ENCODE assay signal across 10 mouse cellular contexts in genomic region chr11:95402658-95403101, GRCm38 (mm10). TPM values are rescaled to one million over a fixed set of nuclear protein-coding genes. Genes with fewer than 3 reads are reported as not detected.
DNase-seq lines count a peak whose midpoint lies in the region; ATAC-seq and TF ChIP-seq lines count a peak whose summit lies in the region.
"Had no signal": no experiment of that assay in that cellular context is flagged by ENCODE, and none has a peak within 500 bp of the region (broad histone marks: within the 10 kb centered on the region; RNA-seq: fewer than 3 reads in every experiment).

No protein-coding gene starts in this region.

- H3K27me3 ChIP-seq in forebrain, postnatal 0 days (ENCODE audit: insufficient read depth, low read length): no peaks in the 10 kb centered on the region
- no peaks in the 10 kb centered on the region for H3K27me3 ChIP-seq in forebrain, embryonic 14.5 days (replicated peaks; ENCODE audit: control insufficient read depth, insufficient read depth, low read length)
- H3K27me3 ChIP-seq in heart, embryonic 11.5 days (ENCODE audit: control insufficient read depth, insufficient read depth, low read length): no peaks in the 10 kb centered on the region
- H3K27me3 ChIP-seq in liver, embryonic 12.5 days (replicated peaks): peaks cover 54% of the 10 kb centered on the region
- H3K27me3 ChIP-seq: neural tube, embryonic 12.5 days had no signal

- H3K27ac ChIP-seq in forebrain, postnatal 0 days (ENCODE audit: low read depth, low read length): 0 out of 2 replicates have a peak overlapping the region, but pooled peaks have one; percentile 9
- no peak overlapping the region for H3K27ac ChIP-seq in forebrain, embryonic 14.5 days (ENCODE audit: low read depth, low read length)
- peak overlapping the region; percentile 67 for H3K27ac ChIP-seq in heart, embryonic 11.5 days (ENCODE audit: low read depth, low read length)
- H3K27ac ChIP-seq in liver, embryonic 12.5 days: no peak overlapping the region
- H3K27ac ChIP-seq: neural tube, embryonic 12.5 days had no signal

- no peak overlapping the region for H3K4me3 ChIP-seq in forebrain, postnatal 0 days (ENCODE audit: low read depth, low read length)
- no peak overlapping the region for H3K4me3 ChIP-seq in forebrain, embryonic 14.5 days (ENCODE audit: low read depth, low read length)
- no peak overlapping the region for H3K4me3 ChIP-seq in heart, embryonic 11.5 days (ENCODE audit: low read depth, low read length)
- no peak overlapping the region for H3K4me3 ChIP-seq in liver, embryonic 12.5 days
- H3K4me3 ChIP-seq: neural tube, embryonic 12.5 days had no signal

- ATAC-seq in forebrain, postnatal 0 days: no peak
- ATAC-seq in forebrain, embryonic 14.5 days: no peak
- ATAC-seq in heart, embryonic 11.5 days (replicated peaks; ENCODE audit: insufficient number of reproducible peaks, low FRiP score, low TSS enrichment): no peak
- ATAC-seq in liver, embryonic 12.5 days: no peak
- ATAC-seq: liver, postnatal 0 days had no signal

- 31% methylated on average over 8 of the region's 8 CpGs for WGBS in forebrain, postnatal 0 days
- WGBS in forebrain, embryonic 14.5 days: 28% methylated on average over 8 of the region's 8 CpGs
- 8% methylated on average over 8 of the region's 8 CpGs for WGBS in heart, embryonic 11.5 days (ENCODE audit: insufficient replicate concordance)
- WGBS in liver, embryonic 12.5 days (ENCODE audit: insufficient replicate concordance): 30% methylated on average over 8 of the region's 8 CpGs

- H3K9me3 ChIP-seq in forebrain, postnatal 0 days (ENCODE audit: low read length): no peaks in the 10 kb centered on the region
- H3K9me3 ChIP-seq in forebrain, embryonic 14.5 days (replicated peaks; ENCODE audit: control insufficient read depth, low read length): no peaks in the 10 kb centered on the region
- no peaks in the 10 kb centered on the region for H3K9me3 ChIP-seq in heart, embryonic 11.5 days (replicated peaks; ENCODE audit: control insufficient read depth, low read length)
- no peaks in the 10 kb centered on the region for H3K9me3 ChIP-seq in liver, embryonic 12.5 days (replicated peaks)
- H3K9me3 ChIP-seq: neural tube, embryonic 12.5 days had no signal

- H3K4me1 ChIP-seq in forebrain, postnatal 0 days (ENCODE audit: insufficient read depth): no peaks in the 10 kb centered on the region
- no peaks in the 10 kb centered on the region for H3K4me1 ChIP-seq in forebrain, embryonic 14.5 days (ENCODE audit: control insufficient read depth, insufficient read depth, low read length)
- peaks cover 14% of the 10 kb centered on the region for H3K4me1 ChIP-seq in heart, embryonic 11.5 days (ENCODE audit: control insufficient read depth, insufficient read depth, low read length)
- H3K4me1 ChIP-seq in liver, embryonic 12.5 days: no peaks in the 10 kb centered on the region
- H3K4me1 ChIP-seq: neural tube, embryonic 12.5 days had no signal

- H3K4me2 ChIP-seq in forebrain, postnatal 0 days (ENCODE audit: low read depth): no peak overlapping the region
- no peak overlapping the region for H3K4me2 ChIP-seq in forebrain, embryonic 14.5 days (ENCODE audit: low read length)
- peak overlapping the region; percentile 34; the same call in 1 of the 2 replicates for H3K4me2 ChIP-seq in heart, embryonic 11.5 days
- H3K4me2 ChIP-seq in liver, embryonic 12.5 days: no peak overlapping the region
- H3K4me2 ChIP-seq: neural tube, embryonic 12.5 days had no signal

- H3K9ac ChIP-seq in forebrain, postnatal 0 days: no peak overlapping the region
- H3K9ac ChIP-seq in forebrain, embryonic 14.5 days (ENCODE audit: low read length): no peak overlapping the region
- H3K9ac ChIP-seq in heart, embryonic 11.5 days (ENCODE audit: low read depth, low read length): no peak overlapping the region
- H3K9ac ChIP-seq in liver, embryonic 12.5 days: no peak overlapping the region
- H3K9ac ChIP-seq: liver, postnatal 0 days; neural tube, embryonic 12.5 days had no signal

- no peaks in the 10 kb centered on the region for H3K36me3 ChIP-seq in forebrain, postnatal 0 days (ENCODE audit: insufficient read depth)
- no peaks in the 10 kb centered on the region for H3K36me3 ChIP-seq in forebrain, embryonic 14.5 days (ENCODE audit: control insufficient read depth, insufficient read depth, low read length)
- no peaks in the 10 kb centered on the region for H3K36me3 ChIP-seq in heart, embryonic 11.5 days (ENCODE audit: control insufficient read depth, insufficient read depth, low read length)
- H3K36me3 ChIP-seq in liver, embryonic 12.5 days: no peaks in the 10 kb centered on the region
- H3K36me3 ChIP-seq: neural tube, embryonic 12.5 days had no signal

- TF ChIP-seq CTCF in forebrain, postnatal 0 days (IDR thresholded peaks at IDR 0.05; ENCODE audit: low read depth): no peak

- DNase-seq in forebrain, postnatal 0 days: no peak
- DNase-seq in forebrain, embryonic 14.5 days (ENCODE audit: low spot score): no peak
- DNase-seq in 3134 (ENCODE audit: extremely low read depth, insufficient read length, low spot score): peak; percentile 51
- peak; percentile 23 for DNase-seq in R1 (ENCODE audit: low read depth, low spot score)
- DNase-seq in frontal cortex, postnatal 25 days (ENCODE audit: low spot score in 2 of 2): no peak
- no peak for DNase-seq in kidney, adult 18-20 months
- DNase-seq: liver, postnatal 0 days had no signal

RNA-seq across cellular contexts. Expression of gene Spop, which starts 11.2 kb away (rescaled TPM):
- 59.2 and 70.1 TPM in 2 replicates for total RNA-seq in forebrain, postnatal 0 days (2014; rRNA removed)
- polyA plus RNA-seq in forebrain, postnatal 0 days (2015; fragmentation: Nextera tagmentation; extraction: Ambion mirVana): 88.7 and 213 TPM in 2 replicates
- polyA plus RNA-seq in forebrain, embryonic 14.5 days (2014; fragmentation: Nextera tagmentation; extraction: Ambion mirVana): 62.0 and 96.6 TPM in 2 replicates
- 81.2 and 82.3 TPM in 2 replicates for polyA plus RNA-seq in heart, embryonic 11.5 days (2014; fragmentation: Nextera tagmentation; extraction: Ambion mirVana)
- 90.8 and 105 TPM in 2 replicates for polyA plus RNA-seq in liver, embryonic 12.5 days (2016; fragmentation: Nextera tagmentation; extraction: Ambion mirVana)

RNA-seq across cellular contexts. Expression of gene Slc35b1, which starts 18.2 kb away (rescaled TPM):
- total RNA-seq in forebrain, postnatal 0 days (2014; rRNA removed): 103 and 109 TPM in 2 replicates
- 160 and 179 TPM in 2 replicates for polyA plus RNA-seq in forebrain, postnatal 0 days (2015; fragmentation: Nextera tagmentation; extraction: Ambion mirVana)
- 168 and 174 TPM in 2 replicates for polyA plus RNA-seq in forebrain, embryonic 14.5 days (2014; fragmentation: Nextera tagmentation; extraction: Ambion mirVana)
- 92.4 and 95.9 TPM in 2 replicates for polyA plus RNA-seq in heart, embryonic 11.5 days (2014; fragmentation: Nextera tagmentation; extraction: Ambion mirVana)
- polyA plus RNA-seq in liver, embryonic 12.5 days (2016; fragmentation: Nextera tagmentation; extraction: Ambion mirVana): 58.2 and 61.3 TPM in 2 replicates

Comparison
In these comparisons a context has a peak if more than half of its experiments do, and no peak if none do; other contexts are left out.
1. H3K27ac ChIP-seq: peak in forebrain, postnatal 0 days (single experiment) and heart, embryonic 11.5 days (single experiment); none in forebrain, embryonic 14.5 days (single experiment) and liver, embryonic 12.5 days (single experiment).
2. DNase-seq: peak in 3134 (single experiment) and R1 (single experiment); none in forebrain, postnatal 0 days (single experiment), forebrain, embryonic 14.5 days (single experiment), frontal cortex, postnatal 25 days (0 of 2) and kidney, adult 18-20 months (single experiment).